Mouse (Mus musculus) right cerebral cortex, postnatal 14 days (tissue): Measurements from ENCODE around the gene Nfia.

Source experiments
- DNase-seq: peaks from one replicate; pipeline ENCODE4 v3.0.0; 2022

Nfia gene

GRCm38 (mm10) chr4:98027412-98027811, 254.9 kb downstream of the Nfia start:
- no peak for DNase-seq

GRCm38 (mm10) chr4:98031871-98032270, 259.3 kb downstream of the Nfia start:
- DNase-seq, result no peak

- no peak for DNase-seq
Measured at GRCm38 (mm10) chr4:98032332-98032731, 259.8 kb downstream of the Nfia start.

- no peak for DNase-seq
Measured at GRCm38 (mm10) chr4:98039095-98039494, 266.6 kb downstream of the Nfia start.

- no peak for DNase-seq
Measured at GRCm38 (mm10) chr4:98040179-98040578, 267.6 kb downstream of the Nfia start.

- DNase-seq, result no peak
Measured at GRCm38 (mm10) chr4:98044611-98045010, 272.1 kb downstream of the Nfia start.

GRCm38 (mm10) chr4:98047369-98047768, 274.8 kb downstream of the Nfia start:
- DNase-seq, result no peak

- no peak for DNase-seq
Measured at GRCm38 (mm10) chr4:98049584-98049983, 277.1 kb downstream of the Nfia start.

- no peak for DNase-seq
Measured at GRCm38 (mm10) chr4:98050003-98050620, 277.6 kb downstream of the Nfia start.

GRCm38 (mm10) chr4:98050781-98051180, 278.2 kb downstream of the Nfia start:
- DNase-seq, result no peak

GRCm38 (mm10) chr4:98051326-98051725, 278.8 kb downstream of the Nfia start:
- no peak for DNase-seq

- DNase-seq, result no peak
Measured at GRCm38 (mm10) chr4:98055036-98055435, 282.5 kb downstream of the Nfia start.

- no peak for DNase-seq
Measured at GRCm38 (mm10) chr4:98056396-98057020, 284.0 kb downstream of the Nfia start.

GRCm38 (mm10) chr4:98057246-98057645, 284.7 kb downstream of the Nfia start:
- no peak for DNase-seq

- DNase-seq, result no peak
Measured at GRCm38 (mm10) chr4:98057721-98058120, 285.2 kb downstream of the Nfia start.

- no peak for DNase-seq
Measured at GRCm38 (mm10) chr4:98058182-98058581, 285.6 kb downstream of the Nfia start.

GRCm38 (mm10) chr4:98060601-98061000, 288.1 kb downstream of the Nfia start:
- DNase-seq, result no peak

GRCm38 (mm10) chr4:98061086-98061485, 288.6 kb downstream of the Nfia start:
- no peak for DNase-seq

GRCm38 (mm10) chr4:98063280-98063679, 290.7 kb downstream of the Nfia start:
- DNase-seq, result no peak

- DNase-seq, result no peak
Measured at GRCm38 (mm10) chr4:98076106-98076505, 303.6 kb downstream of the Nfia start.

GRCm38 (mm10) chr4:98076624-98077023, 304.1 kb downstream of the Nfia start:
- no peak for DNase-seq

- DNase-seq, result no peak
Measured at GRCm38 (mm10) chr4:98080586-98080985, 308.1 kb downstream of the Nfia start.

- no peak for DNase-seq
Measured at GRCm38 (mm10) chr4:98081962-98082361, 309.4 kb downstream of the Nfia start.

- no peak for DNase-seq
Measured at GRCm38 (mm10) chr4:98082512-98082911, 310.0 kb downstream of the Nfia start.

- no peak for DNase-seq
Measured at GRCm38 (mm10) chr4:98085060-98085459, 312.5 kb downstream of the Nfia start.
